Mouse (Mus musculus) MEL (cell line): ENCODE measurements around the gene C730034F03Rik. TPM values are rescaled to one million over a fixed set of nuclear protein-coding genes. Genes with fewer than 3 reads are reported as not detected.

Experiments used
- DNase-seq: peaks from one replicate; pipeline ENCODE4 v3.0.0; 2011; ENCODE audit warnings: low read depth, low spot score
- H3K27ac ChIP-seq: 2 replicates; pipeline ENCODE4 v1.5.1; 2012; ENCODE audit warnings: low read depth, mild to moderate bottlenecking, control low read depth, low read length, moderate library complexity; ENCODE audit not compliant: control insufficient read depth
- H3K27me3 ChIP-seq, 2 experiments: fragments of 150-350 bp in 1 of 2; sonication (generic) in 1 of 2; 2 replicates each; pipeline ENCODE4 v1.6.1; 2012; ENCODE audit warnings: low read length in 2 of 2, mild to moderate bottlenecking in 2 of 2, improper control_type of control experiment in 1 of 2, moderate library complexity in 1 of 2; ENCODE audit not compliant: insufficient read depth in 2 of 2, control insufficient read depth in 1 of 2
- H3K36me3 ChIP-seq, 2 experiments: 2 replicates each; pipeline ENCODE4 v1.6.1; 2012 to 2014; ENCODE audit warnings: low read length in 2 of 2, improper control_type of control experiment in 1 of 2, inconsistent platforms in 1 of 2, mild to moderate bottlenecking in 1 of 2; ENCODE audit not compliant: insufficient read depth in 2 of 2, control insufficient read depth in 1 of 2
- H3K4me1 ChIP-seq, 2 experiments: fragments of 150-350 bp in 1 of 2; sonication (generic) in 1 of 2; 2 replicates each; pipeline ENCODE4 v1.6.1; 2012; ENCODE audit warnings: low read length in 2 of 2, improper control_type of control experiment in 1 of 2, mild to moderate bottlenecking in 1 of 2; ENCODE audit not compliant: insufficient read depth in 2 of 2, control insufficient read depth in 1 of 2
- H3K4me3 ChIP-seq, 2 experiments: fragments of 150-350 bp in 1 of 2; sonication (generic) in 1 of 2; 2 replicates each; pipeline ENCODE4 v1.5.1; 2012; ENCODE audit warnings: low read depth in 2 of 2, low read length in 2 of 2, mild to moderate bottlenecking in 2 of 2, moderate library complexity in 2 of 2, control low read depth in 1 of 2, improper control_type of control experiment in 1 of 2; ENCODE audit not compliant: control insufficient read depth in 1 of 2, insufficient read depth in 1 of 2
- H3K79me2 ChIP-seq: 2 replicates; pipeline ENCODE4 v1.6.1; 2012; ENCODE audit warnings: mild to moderate bottlenecking, low read length, moderate library complexity; ENCODE audit not compliant: control insufficient read depth, poor library complexity, insufficient read depth
- H3K9ac ChIP-seq: 2 replicates; pipeline ENCODE4 v1.6.1; 2012; ENCODE audit warnings: low read depth, mild to moderate bottlenecking, control low read depth, low read length, moderate library complexity; ENCODE audit not compliant: control insufficient read depth, poor library complexity, severe bottlenecking
- H3K9me3 ChIP-seq: fragments of 150-350 bp; sonication (generic); replicated peaks from 2 replicates; pipeline ENCODE4 v1.6.1; 2012; ENCODE audit warnings: mild to moderate bottlenecking, low read length, improper control_type of control experiment, moderate library complexity; ENCODE audit not compliant: insufficient read depth
- CHD2 ChIP-seq: IDR thresholded peaks from 2 replicates; pipeline ENCODE4 v1.6.1; 2011; ENCODE audit warnings: low read length, improper control_type of control experiment
- CTCF ChIP-seq, 3 experiments: IDR thresholded peaks in 2 of 3; conservative IDR thresholded peaks in 1 of 3; 2 replicates each; pipeline ENCODE4 v1.5.1; 2011 to 2012; ENCODE audit warnings: low read length in 3 of 3, low read depth in 2 of 3, mild to moderate bottlenecking in 2 of 3, improper control_type of control experiment in 1 of 3, inconsistent platforms in 1 of 3, mixed read lengths in 1 of 3, moderate library complexity in 1 of 3; ENCODE audit not compliant: control insufficient read depth in 1 of 3, insufficient read depth in 1 of 3, poor library complexity in 1 of 3, severe bottlenecking in 1 of 3
- E2F4 ChIP-seq: IDR thresholded peaks from 2 replicates; pipeline ENCODE4 v1.6.1; 2011; ENCODE audit warnings: low read depth, low read length, improper control_type of control experiment, borderline replicate concordance
- ELF1 ChIP-seq: IDR thresholded peaks from 2 replicates; pipeline ENCODE4 v1.6.1; 2014; ENCODE audit warnings: low read depth, mild to moderate bottlenecking, inconsistent platforms, low read length, improper control_type of control experiment, moderate library complexity
- EP300 ChIP-seq, 2 experiments: IDR thresholded peaks; 2 replicates each; pipeline ENCODE4 v1.6.1; 2011; ENCODE audit warnings: improper control_type of control experiment in 2 of 2, low read length in 2 of 2, low read depth in 1 of 2, mild to moderate bottlenecking in 1 of 2
- GATA1 ChIP-seq: IDR thresholded peaks from 2 replicates; pipeline ENCODE4 v1.6.1; 2011; ENCODE audit warnings: low read depth, low read length, improper control_type of control experiment
- HCFC1 ChIP-seq: IDR thresholded peaks from 2 replicates; pipeline ENCODE4 v1.6.1; 2012; ENCODE audit warnings: low read depth, mild to moderate bottlenecking, inconsistent platforms, low read length, improper control_type of control experiment, moderate library complexity
- JUND ChIP-seq: IDR thresholded peaks from 2 replicates; pipeline ENCODE4 v1.6.1; 2011; ENCODE audit warnings: low read depth, mild to moderate bottlenecking, improper control_type of control experiment, low read length
- KAT2A ChIP-seq: conservative IDR thresholded peaks from 2 replicates; pipeline ENCODE4 v1.6.1; 2012; ENCODE audit warnings: low read depth, low read length, improper control_type of control experiment, inconsistent platforms
- MAFK ChIP-seq: IDR thresholded peaks from 2 replicates; pipeline ENCODE4 v1.6.1; 2011; ENCODE audit warnings: low read depth, mild to moderate bottlenecking, low read length, improper control_type of control experiment, borderline replicate concordance
- MAX ChIP-seq: IDR thresholded peaks from 2 replicates; pipeline ENCODE4 v1.6.1; 2011; ENCODE audit warnings: low read length, improper control_type of control experiment
- MAZ ChIP-seq: IDR thresholded peaks from 2 replicates; pipeline ENCODE4 v1.6.1; 2012; ENCODE audit warnings: low read depth, mild to moderate bottlenecking, inconsistent platforms, low read length, improper control_type of control experiment
- MEF2A ChIP-seq: IDR thresholded peaks from 2 replicates; pipeline ENCODE4 v1.6.1; 2014; ENCODE audit warnings: low read depth, mild to moderate bottlenecking, inconsistent platforms, low read length, improper control_type of control experiment; ENCODE audit not compliant: poor library complexity, insufficient replicate concordance, severe bottlenecking; ENCODE audit errors: extremely low read depth
- MXI1 ChIP-seq: IDR thresholded peaks from 2 replicates; pipeline ENCODE4 v1.6.1; 2011; ENCODE audit warnings: mild to moderate bottlenecking, low read depth, low read length, improper control_type of control experiment
- MYB ChIP-seq: IDR thresholded peaks from 2 replicates; pipeline ENCODE4 v1.6.1; 2011; ENCODE audit warnings: mild to moderate bottlenecking, low read depth, low read length, improper control_type of control experiment
- MYC ChIP-seq: IDR thresholded peaks from 2 replicates; pipeline ENCODE4 v1.6.1; 2011; ENCODE audit warnings: low read depth, mild to moderate bottlenecking, low read length, improper control_type of control experiment, moderate library complexity
- NELFE ChIP-seq: IDR thresholded peaks from 2 replicates; pipeline ENCODE4 v1.6.1; 2011; ENCODE audit warnings: low read depth, low read length, improper control_type of control experiment
- NRF1 ChIP-seq: IDR thresholded peaks from 2 replicates; pipeline ENCODE4 v1.6.1; 2014; ENCODE audit warnings: low read depth, mild to moderate bottlenecking, inconsistent platforms, low read length, improper control_type of control experiment, moderate library complexity; ENCODE audit not compliant: poor library complexity, insufficient read depth, severe bottlenecking
- POLR2A ChIP-seq, 2 experiments: IDR thresholded peaks; 2 replicates each; pipeline ENCODE4 v1.6.1; 2011 to 2012; ENCODE audit warnings: low read length in 2 of 2, mild to moderate bottlenecking in 2 of 2, control low read depth in 1 of 2, improper control_type of control experiment in 1 of 2, low read depth in 1 of 2, moderate library complexity in 1 of 2; ENCODE audit not compliant: control insufficient read depth in 1 of 2, insufficient read depth in 1 of 2, poor library complexity in 1 of 2
- RAD21 ChIP-seq: IDR thresholded peaks from 2 replicates; pipeline ENCODE4 v1.6.1; 2011; ENCODE audit warnings: mild to moderate bottlenecking, low read depth, low read length, improper control_type of control experiment
- RCOR1 ChIP-seq: IDR thresholded peaks from 2 replicates; pipeline ENCODE4 v1.6.1; 2012; ENCODE audit warnings: low read depth, mild to moderate bottlenecking, inconsistent platforms, low read length, improper control_type of control experiment
- SIN3A ChIP-seq: IDR thresholded peaks from 2 replicates; pipeline ENCODE4 v1.6.1; 2012; ENCODE audit warnings: low read length, improper control_type of control experiment, inconsistent platforms
- SMC3 ChIP-seq: IDR thresholded peaks from 2 replicates; pipeline ENCODE4 v1.6.1; 2011; ENCODE audit warnings: low read depth, low read length, improper control_type of control experiment
- TAL1 ChIP-seq: IDR thresholded peaks from 2 replicates; pipeline ENCODE4 v1.6.1; 2012; ENCODE audit warnings: mild to moderate bottlenecking, inconsistent platforms, low read length, moderate library complexity, mixed read lengths
- TCF12 ChIP-seq: IDR thresholded peaks from 2 replicates; pipeline ENCODE4 v1.6.1; 2014; ENCODE audit warnings: low read depth, mild to moderate bottlenecking, inconsistent platforms, low read length, improper control_type of control experiment, moderate library complexity
- USF1 ChIP-seq: IDR thresholded peaks from 2 replicates; pipeline ENCODE4 v1.6.1; 2014; ENCODE audit warnings: low read depth, mild to moderate bottlenecking, inconsistent platforms, low read length, improper control_type of control experiment, moderate library complexity
- USF2 ChIP-seq, 2 experiments: IDR thresholded peaks; 2 replicates each; pipeline ENCODE4 v1.6.1; 2011 to 2012; ENCODE audit warnings: improper control_type of control experiment in 2 of 2, low read length in 2 of 2, borderline replicate concordance in 1 of 2, inconsistent platforms in 1 of 2, low read depth in 1 of 2, mild to moderate bottlenecking in 1 of 2; ENCODE audit not compliant: insufficient read depth in 1 of 2
- ZC3H11A ChIP-seq: IDR thresholded peaks from 2 replicates; pipeline ENCODE4 v1.6.1; 2012; ENCODE audit warnings: low read depth, mild to moderate bottlenecking, inconsistent platforms, low read length, improper control_type of control experiment
- ZKSCAN1 ChIP-seq: IDR thresholded peaks from 2 replicates; pipeline ENCODE4 v1.6.1; 2012; ENCODE audit warnings: low read depth, mild to moderate bottlenecking, inconsistent platforms, low read length, improper control_type of control experiment, moderate library complexity
- ZNF384 ChIP-seq: IDR thresholded peaks from 2 replicates; pipeline ENCODE4 v1.6.1; 2012; ENCODE audit warnings: low read depth, mild to moderate bottlenecking, inconsistent platforms, low read length, improper control_type of control experiment
- polyA plus RNA-seq, 2 experiments: library from polyadenylated mRNA; stranded (reverse) in 1 of 2; unstranded in 1 of 2; fragments of >175 nt in 1 of 2; fragments of >200 nt in 1 of 2; gene quantifications; 2 replicates each; pipeline versions ENCODE4 v1.2.1 to v1.2.4; 2012; ENCODE audit warnings: low replicate concordance in 2 of 2, low read depth in 1 of 2; ENCODE audit not compliant: insufficient read length in 2 of 2, insufficient read depth in 1 of 2, missing spikeins in 1 of 2
- total RNA-seq: library from RNA; depleted of rRNA; stranded (reverse); fragments of 300-350 nt; gene quantifications from 2 replicates; pipeline ENCODE4 v1.2.3, GENCODE M21; 2012

Gene C730034F03Rik
- total and polyA plus RNA-seq, 3 experiments, result 1.6 to 2.5 TPM; not detected in 1

GRCm38 (mm10) chr15:89428821-89429351 lies 503 bp upstream of the C730034F03Rik start:
- H3K4me1 ChIP-seq, result peaks cover 0 to 9% of the 10 kb centered on the region in 2 experiments; a peak in 1 of 4 replicates
- H3K4me3 ChIP-seq, result peak overlapping the region; percentile 75 to 84
- TF ChIP-seq KAT2A (no peak), GATA1 (no peak), USF1 (no peak), MAZ (no peak), ELF1 (no peak), JUND (no peak), MYB (no peak), MEF2A (no peak), CHD2 (no peak), POLR2A (IDR thresholded peaks at IDR 0.05; ENCODE audit: control insufficient read depth in 1 of 2, insufficient read depth in 1 of 2, low read depth in 1 of 2, low read length in 2 of 2, poor library complexity in 1 of 2) (no peak), CTCF (IDR thresholded peaks at IDR 0.05 in 2 of 3, conservative IDR thresholded peaks at IDR 0.05 in 1 of 3; ENCODE audit: control insufficient read depth in 1 of 3, insufficient read depth in 1 of 3, low read depth in 2 of 3, low read length in 3 of 3, poor library complexity in 1 of 3, severe bottlenecking in 1 of 3) (no peak), SIN3A (no peak), RCOR1 (no peak), NELFE (no peak), MAFK (no peak), TAL1 (no peak), USF2 (IDR thresholded peaks at IDR 0.05; ENCODE audit: borderline replicate concordance in 1 of 2, insufficient read depth in 1 of 2, low read depth in 1 of 2, low read length in 2 of 2) (no peak)
- H3K9ac ChIP-seq, result peak overlapping the region; percentile 69
- H3K27ac ChIP-seq, result no peak overlapping the region
- H3K27me3 ChIP-seq, result no peaks in the 10 kb centered on the region
- peaks cover 0 to 5% of the 10 kb centered on the region in 2 experiments; a peak in 2 of 4 replicates for H3K36me3 ChIP-seq
- DNase-seq, result no peak
- no peaks in the 10 kb centered on the region; the same call in 1 of the 2 replicates for H3K79me2 ChIP-seq
- H3K9me3 ChIP-seq, result no peaks in the 10 kb centered on the region

GRCm38 (mm10) chr15:89430341-89430740 lies 952 bp downstream of the C730034F03Rik start:
- Histone ChIP-seq H3K4me1 (peaks cover 0 to 9% of the 10 kb centered on the region in 2 experiments; a peak in 1 of 4 replicates), H3K36me3 (peaks cover 0 to 5% of the 10 kb centered on the region in 2 experiments; a peak in 2 of 4 replicates), H3K27ac (peak overlapping the region; percentile 94), H3K79me2 (no peaks in the 10 kb centered on the region; the same call in 1 of the 2 replicates), H3K9me3 (no peaks in the 10 kb centered on the region), H3K4me3 (peak overlapping the region; percentile 75 to 84), H3K27me3 (no peaks in the 10 kb centered on the region), H3K9ac (peak overlapping the region; percentile 88)
- peak; percentile 70 for DNase-seq
- TF ChIP-seq ELF1 (no peak), MAX (no peak), SMC3 (no peak), RAD21 (peak; percentile 12), TCF12 (no peak), JUND (no peak), ZNF384 (no peak), TAL1 (no peak), EP300 (IDR thresholded peaks at IDR 0.05; ENCODE audit: low read depth in 1 of 2, low read length in 2 of 2) (no peak), HCFC1 (no peak), E2F4 (peak; percentile 39; the same call in 1 of the 2 replicates), MYC (0 out of 2 replicates have a peak, but pooled peaks have one; percentile 70), KAT2A (no peak), CTCF (IDR thresholded peaks at IDR 0.05 in 2 of 3, conservative IDR thresholded peaks at IDR 0.05 in 1 of 3; ENCODE audit: control insufficient read depth in 1 of 3, insufficient read depth in 1 of 3, low read depth in 2 of 3, low read length in 3 of 3, poor library complexity in 1 of 3, severe bottlenecking in 1 of 3) (peak in 2 of 3 experiments; percentile 17 to 27; a peak in 2 of 6 replicates), USF1 (no peak), ZKSCAN1 (no peak), MXI1 (no peak), USF2 (IDR thresholded peaks at IDR 0.05; ENCODE audit: borderline replicate concordance in 1 of 2, insufficient read depth in 1 of 2, low read depth in 1 of 2, low read length in 2 of 2) (no peak), NRF1 (no peak), ZC3H11A (no peak), POLR2A (IDR thresholded peaks at IDR 0.05; ENCODE audit: control insufficient read depth in 1 of 2, insufficient read depth in 1 of 2, low read depth in 1 of 2, low read length in 2 of 2, poor library complexity in 1 of 2) (no peak)
